Mouse (Mus musculus) kidney, embryonic 15.5 days (tissue): ENCODE results near the gene Aldh6a1. TPM values are rescaled to one million over a fixed set of nuclear protein-coding genes. Genes with fewer than 3 reads are reported as not detected.

Source experiments
- ATAC-seq: fragments of 200-750 bp; cut with Nextera tagmentation; replicated peaks from 2 replicates; pipeline ENCODE4 v1.8.0; 2017; ENCODE audit warnings: moderate TSS enrichment; ENCODE audit not compliant: low FRiP score
- H3K27ac ChIP-seq: fragments of 300-500 bp; sonication (generic); 2 replicates; pipeline ENCODE4 v1.5.1; 2015; ENCODE audit warnings: mild to moderate bottlenecking, inconsistent platforms
- H3K27me3 ChIP-seq: fragments of 300-500 bp; sonication (generic); 2 replicates; pipeline ENCODE4 v1.6.1; 2015; ENCODE audit warnings: inconsistent platforms
- H3K36me3 ChIP-seq: fragments of 300-500 bp; sonication (generic); 2 replicates; pipeline ENCODE4 v1.6.1; 2015; ENCODE audit warnings: inconsistent platforms
- H3K4me1 ChIP-seq: fragments of 300-500 bp; sonication (generic); 2 replicates; pipeline ENCODE4 v1.6.1; 2015; ENCODE audit warnings: inconsistent platforms
- H3K4me2 ChIP-seq: fragments of 300-500 bp; sonication (generic); 2 replicates; pipeline ENCODE4 v1.6.1; 2015; ENCODE audit warnings: moderate library complexity, mild to moderate bottlenecking, inconsistent platforms
- H3K4me3 ChIP-seq: fragments of 300-500 bp; sonication (generic); replicated peaks from 2 replicates; pipeline ENCODE4 v1.5.1; 2015; ENCODE audit warnings: mild to moderate bottlenecking, inconsistent platforms
- H3K9ac ChIP-seq: fragments of 300-500 bp; sonication (generic); 2 replicates; pipeline ENCODE4 v1.6.1; 2015; ENCODE audit warnings: mild to moderate bottlenecking, inconsistent platforms
- H3K9me3 ChIP-seq: fragments of 300-500 bp; sonication (generic); replicated peaks from 2 replicates; pipeline ENCODE4 v1.6.1; 2016; ENCODE audit warnings: inconsistent platforms
- WGBS: fragments of 180-500 bp; shearing (Covaris S2); methylation state at CpG from one replicate; pipeline ENCODE4 v1.1.7; 2015; ENCODE audit warnings: mixed read lengths; 5-methylcytosine and 5-hydroxymethylcytosine counted together
- polyA plus RNA-seq: library from polyadenylated mRNA; unstranded; fragments of >200 nt; fragmentation: Nextera tagmentation; extraction: Ambion mirVana; gene quantifications from 2 replicates; pipeline ENCODE4 v1.2.1, GENCODE M21; 2015

Gene Aldh6a1
- polyA plus RNA-seq, 1 experiment from 2014 or later = 60.7 TPM

- Histone ChIP-seq H3K4me2 (peak overlapping the region; percentile 91), H3K27ac (peak overlapping the region; percentile 69), H3K9ac (peak overlapping the region; percentile 59), H3K9me3 (no peaks in the 10 kb centered on the region), H3K4me1 (peaks cover 21% of the 10 kb centered on the region), H3K4me3 (peak overlapping the region; percentile 75), H3K27me3 (no peaks in the 10 kb centered on the region), H3K36me3 (peaks cover 1% of the 10 kb centered on the region)
- no peak for ATAC-seq
- WGBS = 2% methylated on average over 11 of the region's 11 CpGs
Observed at GRCm38 (mm10) chr12:84451801-84452200, 997 bp upstream of the Aldh6a1 start.

- peak overlapping the region; percentile 91 for H3K4me2 ChIP-seq
- H3K4me3 ChIP-seq = peak overlapping the region; percentile 75
- H3K27me3 ChIP-seq = no peaks in the 10 kb centered on the region
- WGBS = 1% methylated on average over 6 of the region's 6 CpGs
- peak; percentile 6; the same call in 1 of the 2 replicates for ATAC-seq
- H3K9me3 ChIP-seq = no peaks in the 10 kb centered on the region
- no peaks in the 10 kb centered on the region for H3K36me3 ChIP-seq
- peak overlapping the region; percentile 83 for H3K27ac ChIP-seq
- peaks cover 21% of the 10 kb centered on the region for H3K4me1 ChIP-seq
- peak overlapping the region; percentile 50 for H3K9ac ChIP-seq
Observed at GRCm38 (mm10) chr12:84450351-84450717, 470 bp downstream of the Aldh6a1 start.

GRCm38 (mm10) chr12:84449887-84450286, 917 bp downstream of the Aldh6a1 start:
- peaks cover 21% of the 10 kb centered on the region for H3K4me1 ChIP-seq
- ATAC-seq = no peak
- no peaks in the 10 kb centered on the region for H3K9me3 ChIP-seq
- peak overlapping the region; percentile 75 for H3K4me3 ChIP-seq
- peak overlapping the region; percentile 83; the same call in 1 of the 2 replicates for H3K27ac ChIP-seq
- H3K4me2 ChIP-seq = peak overlapping the region; percentile 91
- H3K9ac ChIP-seq = no peak overlapping the region
- H3K36me3 ChIP-seq = no peaks in the 10 kb centered on the region
- H3K27me3 ChIP-seq = no peaks in the 10 kb centered on the region
- WGBS = 47% methylated on average over 10 of the region's 10 CpGs

GRCm38 (mm10) chr12:84448181-84448580, 2.6 kb downstream of the Aldh6a1 start:
- Histone ChIP-seq H3K4me2 (no peak overlapping the region), H3K27me3 (no peaks in the 10 kb centered on the region), H3K36me3 (no peaks in the 10 kb centered on the region), H3K27ac (0 out of 2 replicates have a peak overlapping the region, but pooled peaks have one; percentile 20), H3K9ac (no peak overlapping the region), H3K4me1 (peaks cover 21% of the 10 kb centered on the region), H3K9me3 (no peaks in the 10 kb centered on the region), H3K4me3 (no peak overlapping the region)
- ATAC-seq = no peak
- WGBS = 78% methylated on average over 6 of the region's 6 CpGs

- Histone ChIP-seq H3K9me3 (no peaks in the 10 kb centered on the region), H3K36me3 (no peaks in the 10 kb centered on the region), H3K4me2 (no peak overlapping the region), H3K9ac (no peak overlapping the region), H3K4me3 (no peak overlapping the region), H3K27me3 (no peaks in the 10 kb centered on the region), H3K27ac (no peak overlapping the region), H3K4me1 (peaks cover 16% of the 10 kb centered on the region)
- WGBS = 74% methylated on average over 1 of the region's 1 CpGs
- ATAC-seq = no peak
Observed at GRCm38 (mm10) chr12:84447386-84447785, 3.4 kb downstream of the Aldh6a1 start.

GRCm38 (mm10) chr12:84442526-84442925, 8.3 kb downstream of the Aldh6a1 start:
- 70% methylated on average over 4 of the region's 4 CpGs for WGBS
- Histone ChIP-seq H3K9me3 (no peaks in the 10 kb centered on the region), H3K4me3 (no peak overlapping the region), H3K4me1 (no peaks in the 10 kb centered on the region), H3K4me2 (no peak overlapping the region), H3K27ac (no peak overlapping the region), H3K36me3 (peaks cover 6% of the 10 kb centered on the region; the same call in 1 of the 2 replicates), H3K27me3 (no peaks in the 10 kb centered on the region), H3K9ac (no peak overlapping the region)
- ATAC-seq = no peak

- Histone ChIP-seq H3K9ac (no peak overlapping the region), H3K4me2 (no peak overlapping the region), H3K27ac (no peak overlapping the region), H3K36me3 (peaks cover 10% of the 10 kb centered on the region), H3K27me3 (no peaks in the 10 kb centered on the region), H3K4me3 (no peak overlapping the region), H3K4me1 (no peaks in the 10 kb centered on the region), H3K9me3 (no peaks in the 10 kb centered on the region)
- 52% methylated on average over 2 of the region's 2 CpGs for WGBS
- no peak for ATAC-seq
Observed at GRCm38 (mm10) chr12:84438697-84439096, 12.1 kb downstream of the Aldh6a1 start.

GRCm38 (mm10) chr12:84429825-84430224, 21.0 kb downstream of the Aldh6a1 start:
- no peak overlapping the region for H3K27ac ChIP-seq
- H3K9ac ChIP-seq = no peak overlapping the region
- no peaks in the 10 kb centered on the region for H3K9me3 ChIP-seq
- H3K4me2 ChIP-seq = no peak overlapping the region
- H3K36me3 ChIP-seq = peaks cover 19% of the 10 kb centered on the region; the same call in 1 of the 2 replicates
- no peaks in the 10 kb centered on the region for H3K27me3 ChIP-seq
- ATAC-seq = no peak
- no peak overlapping the region for H3K4me3 ChIP-seq
- WGBS = 83% methylated on average over 2 of the region's 2 CpGs
- H3K4me1 ChIP-seq = no peaks in the 10 kb centered on the region

GRCm38 (mm10) chr12:84423990-84424389, 26.8 kb downstream of the Aldh6a1 start:
- H3K4me1 ChIP-seq = no peaks in the 10 kb centered on the region
- no peak for ATAC-seq
- 58% methylated on average over 3 of the region's 3 CpGs for WGBS
- H3K4me3 ChIP-seq = no peak overlapping the region
- H3K27me3 ChIP-seq = no peaks in the 10 kb centered on the region
- no peaks in the 10 kb centered on the region for H3K36me3 ChIP-seq
- H3K9me3 ChIP-seq = no peaks in the 10 kb centered on the region
- no peak overlapping the region for H3K9ac ChIP-seq
- H3K4me2 ChIP-seq = no peak overlapping the region
- H3K27ac ChIP-seq = no peak overlapping the region

GRCm38 (mm10) chr12:84417605-84417922, 33.2 kb downstream of the Aldh6a1 start:
- peaks cover 3% of the 10 kb centered on the region; the same call in 1 of the 2 replicates for H3K36me3 ChIP-seq
- peak overlapping the region; percentile 67 for H3K4me3 ChIP-seq
- H3K4me2 ChIP-seq = peak overlapping the region; percentile 88
- no peak for ATAC-seq
- H3K27ac ChIP-seq = no peak overlapping the region
- peaks cover 6% of the 10 kb centered on the region; the same call in 1 of the 2 replicates for H3K4me1 ChIP-seq
- H3K27me3 ChIP-seq = no peaks in the 10 kb centered on the region
- 35% methylated on average over 18 of the region's 18 CpGs for WGBS
- H3K9ac ChIP-seq = peak overlapping the region; percentile 54
- no peaks in the 10 kb centered on the region; the same call in 1 of the 2 replicates for H3K9me3 ChIP-seq

GRCm38 (mm10) chr12:84416834-84417604, 33.8 kb downstream of the Aldh6a1 start, which contains the start of gene Rnf113a2:
Gene Rnf113a2, plus strand, starts transcription at chr12:84417196.
- WGBS = 3% methylated on average over 50 of the region's 50 CpGs
- peak within 1 kb of the TSS; percentile 54 for H3K9ac ChIP-seq
- ATAC-seq = peak; percentile 85
- H3K4me2 ChIP-seq = peak within 1 kb of the TSS; percentile 88
- H3K27me3 ChIP-seq = no peaks in the 10 kb centered on the region
- H3K27ac ChIP-seq = peak within 1 kb of the TSS; percentile 39
- peak within 1 kb of the TSS; percentile 67 for H3K4me3 ChIP-seq
- peaks cover 3% of the 10 kb centered on the region; the same call in 1 of the 2 replicates for H3K36me3 ChIP-seq
- no peaks in the 10 kb centered on the region; the same call in 1 of the 2 replicates for H3K9me3 ChIP-seq
- peaks cover 6% of the 10 kb centered on the region; the same call in 1 of the 2 replicates for H3K4me1 ChIP-seq

GRCm38 (mm10) chr12:84408819-84409507, 41.8 kb downstream of the Aldh6a1 start, which contains the start of the genes Entpd5 and Bbof1:
Gene Entpd5, minus strand, starts transcription at chr12:84409029.
Gene Bbof1, plus strand, starts transcription at chr12:84409071.
- Histone ChIP-seq H3K9me3 (no peaks in the 10 kb centered on the region), H3K4me2 (peak within 1 kb of the TSS; percentile 95), H3K27ac (peak within 1 kb of the TSS; percentile 84), H3K27me3 (no peaks in the 10 kb centered on the region), H3K36me3 (no peaks in the 10 kb centered on the region), H3K4me1 (peaks cover 13% of the 10 kb centered on the region), H3K4me3 (peak within 1 kb of the TSS; percentile 76), H3K9ac (peak within 1 kb of the TSS; percentile 73)
- peak; percentile 93 for ATAC-seq
- WGBS = 2% methylated on average over 61 of the region's 63 CpGs
